Mouse (Mus musculus): Measurements from ENCODE around the gene Tnfrsf18. TPM values are rescaled to one million over a fixed set of nuclear protein-coding genes. Genes with fewer than 3 reads are reported as not detected.
A peak's percentile ranks its signal among the peaks of the same experiment; 100 is the strongest.

The Tnfrsf18 gene
- polyA plus RNA-seq (2012): not detected in 2 replicates

DNA sequence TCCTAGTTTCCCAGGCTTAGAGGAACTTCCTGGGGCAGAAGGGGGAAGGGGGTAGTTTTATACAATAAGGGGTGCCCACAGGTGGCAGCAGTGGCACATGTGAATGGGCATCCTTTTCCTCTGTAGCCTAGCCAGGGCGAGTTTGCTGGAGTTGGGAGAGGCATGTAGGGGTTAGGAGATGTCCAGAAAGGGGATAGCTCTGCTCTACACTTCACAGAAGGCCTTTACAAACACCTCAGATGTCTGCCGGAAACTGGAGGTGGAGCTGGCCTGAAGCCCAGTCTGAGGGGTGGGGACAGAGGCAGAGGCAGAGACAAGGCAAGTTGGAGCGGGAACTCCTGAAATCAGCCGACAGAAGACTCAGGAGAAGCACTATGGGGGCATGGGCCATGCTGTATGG lies at the start of gene Tnfrsf18:
Gene Tnfrsf18, plus strand, starts transcription at position 152 of the 400 bp plus-strand sequence.
- peaks cover 4% of the 10 kb centered on the region for H3K4me1 ChIP-seq (ENCODE audit: control insufficient read depth)
- no peak for TF ChIP-seq TAL1 (IDR thresholded peaks at IDR 0.05; ENCODE audit: low read length)
- no peak for TF ChIP-seq GATA1 (IDR thresholded peaks at IDR 0.05; ENCODE audit: low read length)
- H3K27me3 ChIP-seq (ENCODE audit: control insufficient read depth): no peaks in the 10 kb centered on the region
- H3K4me3 ChIP-seq (replicated peaks): no peak within 1 kb of the TSS
- no peaks in the 10 kb centered on the region for H3K36me3 ChIP-seq (ENCODE audit: control insufficient read depth)
- H3K9me3 ChIP-seq (ENCODE audit: control insufficient read depth, low read length): no peaks in the 10 kb centered on the region

DNA sequence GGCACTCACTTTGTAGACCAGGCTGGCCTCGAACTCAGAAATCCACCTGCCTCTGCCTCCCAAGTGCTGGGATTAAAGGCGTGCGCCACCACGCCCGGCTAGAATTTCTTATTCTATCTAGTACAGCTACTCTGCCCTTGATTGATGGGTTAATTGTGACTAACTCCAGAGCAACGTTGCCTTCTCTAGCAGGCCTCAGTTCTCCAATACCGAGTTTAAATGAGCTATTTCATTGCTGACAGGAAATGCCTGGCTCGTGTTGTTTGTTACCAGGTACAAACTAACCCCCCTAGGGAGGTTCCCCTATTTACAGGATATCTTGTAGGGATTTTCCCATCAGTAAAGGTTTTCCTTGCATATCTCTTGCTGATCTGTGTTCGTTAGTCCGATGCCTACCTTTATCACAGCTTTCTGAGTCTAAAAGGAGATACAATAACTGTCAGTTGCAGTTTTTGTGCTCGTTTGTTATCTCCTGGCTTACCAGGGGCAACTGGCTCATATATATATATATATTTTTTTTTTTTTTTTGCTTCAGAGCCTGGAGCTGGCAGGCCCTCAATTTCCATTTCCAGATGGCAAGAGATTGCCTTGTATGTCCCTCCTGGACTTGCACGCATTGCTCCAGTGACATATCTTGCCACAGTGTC lies 44.4 kb upstream of the Tnfrsf18 start:
- no peaks in the 10 kb centered on the region for H3K27me3 ChIP-seq (ENCODE audit: control insufficient read depth)
- TF ChIP-seq TAL1 (IDR thresholded peaks at IDR 0.05; ENCODE audit: low read length) (no peak), GATA1 (IDR thresholded peaks at IDR 0.05; ENCODE audit: low read length) (no peak)
- no peak overlapping the region for H3K4me3 ChIP-seq (replicated peaks)
- H3K4me1 ChIP-seq (ENCODE audit: control insufficient read depth): peaks cover 8% of the 10 kb centered on the region
- no peaks in the 10 kb centered on the region for H3K36me3 ChIP-seq (ENCODE audit: control insufficient read depth)
- no peaks in the 10 kb centered on the region for H3K9me3 ChIP-seq (ENCODE audit: control insufficient read depth, low read length)

DNA sequence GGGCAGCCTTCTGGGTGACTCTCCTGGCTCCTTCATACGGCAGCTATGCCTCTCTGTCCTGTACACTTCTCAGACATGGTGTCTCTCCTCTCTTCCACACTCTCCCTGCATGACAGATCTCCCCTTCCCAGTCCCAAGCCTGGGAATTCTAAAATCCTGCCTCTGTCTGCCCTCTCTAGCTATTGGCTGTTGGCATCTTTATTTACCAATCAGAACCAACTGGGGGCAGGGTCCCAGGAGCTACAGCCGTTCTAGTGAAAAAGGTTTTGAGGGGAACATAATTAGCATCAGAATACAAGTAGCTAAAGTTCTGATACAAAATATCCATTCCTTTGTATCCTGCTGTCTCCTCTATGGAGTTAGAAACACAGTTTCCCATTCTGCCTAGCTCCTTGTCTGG lies 42.2 kb upstream of the Tnfrsf18 start:
- no peaks in the 10 kb centered on the region for H3K9me3 ChIP-seq (ENCODE audit: control insufficient read depth, low read length)
- no peaks in the 10 kb centered on the region for H3K36me3 ChIP-seq (ENCODE audit: control insufficient read depth)
- H3K4me3 ChIP-seq (replicated peaks): no peak overlapping the region
- H3K4me1 ChIP-seq (ENCODE audit: control insufficient read depth): peaks cover 22% of the 10 kb centered on the region
- TF ChIP-seq TAL1 (IDR thresholded peaks at IDR 0.05; ENCODE audit: low read length) (no peak), GATA1 (IDR thresholded peaks at IDR 0.05; ENCODE audit: low read length) (no peak)
- no peaks in the 10 kb centered on the region for H3K27me3 ChIP-seq (ENCODE audit: control insufficient read depth)

DNA sequence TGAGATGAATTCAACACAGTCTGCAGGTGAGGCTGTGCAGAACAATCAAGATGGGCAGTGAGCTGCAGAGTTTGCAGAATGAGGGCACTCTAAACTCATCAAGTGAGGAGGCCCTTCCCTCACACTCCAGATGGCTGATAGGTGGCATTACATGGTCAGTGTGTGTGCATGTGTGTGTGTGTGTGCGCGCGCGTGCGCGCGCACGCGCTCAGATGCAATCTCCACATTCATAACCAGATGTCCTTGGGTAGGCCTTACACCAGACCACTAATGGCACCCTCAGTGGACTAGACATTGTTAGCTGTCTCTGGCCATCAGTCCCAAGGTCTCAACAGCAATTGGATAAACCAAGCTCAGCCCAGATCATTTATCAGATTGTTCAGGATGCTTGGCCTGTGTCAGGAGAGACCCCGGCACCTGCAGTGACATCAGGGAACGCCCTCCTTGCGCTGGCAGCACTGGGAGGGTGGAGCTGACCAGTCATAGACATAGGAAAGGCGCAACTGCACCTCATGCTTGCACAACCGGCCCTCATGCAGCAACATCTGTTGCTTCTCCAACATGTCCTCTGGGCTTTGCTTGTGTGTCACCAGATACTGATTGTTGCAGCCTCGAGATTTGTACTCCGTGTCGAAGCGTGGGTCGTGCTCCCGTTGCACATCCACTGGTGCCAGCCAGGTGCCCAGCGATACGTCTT lies 34.6 kb upstream of the Tnfrsf18 start:
- TF ChIP-seq GATA1 (IDR thresholded peaks at IDR 0.05; ENCODE audit: low read length): no peak
- H3K4me3 ChIP-seq (replicated peaks): peak overlapping the region; percentile 78
- H3K36me3 ChIP-seq (ENCODE audit: control insufficient read depth): peaks cover 17% of the 10 kb centered on the region
- H3K9me3 ChIP-seq (ENCODE audit: control insufficient read depth, low read length): no peaks in the 10 kb centered on the region
- H3K27me3 ChIP-seq (ENCODE audit: control insufficient read depth): no peaks in the 10 kb centered on the region
- H3K4me1 ChIP-seq (ENCODE audit: control insufficient read depth): peaks cover 71% of the 10 kb centered on the region

DNA sequence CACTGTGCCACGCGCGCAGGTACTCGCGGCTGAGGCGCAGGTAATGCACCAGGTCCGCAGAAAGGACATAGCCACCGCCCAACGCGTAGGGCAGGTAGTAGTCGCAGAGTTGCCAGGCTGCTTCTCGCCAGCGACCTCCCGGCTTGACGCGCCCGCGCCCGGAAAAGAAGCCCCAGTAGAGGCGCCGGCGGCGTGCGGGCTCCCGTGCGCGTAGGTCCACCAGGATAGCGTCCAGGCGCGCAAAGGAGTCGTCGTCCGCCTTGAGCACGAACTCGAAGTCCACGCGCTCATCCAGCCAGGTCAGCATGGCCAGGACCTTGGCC lies 34.1 kb upstream of the Tnfrsf18 start:
- no peaks in the 10 kb centered on the region for H3K9me3 ChIP-seq (ENCODE audit: control insufficient read depth, low read length)
- TF ChIP-seq TAL1 (IDR thresholded peaks at IDR 0.05; ENCODE audit: low read length): no peak
- TF ChIP-seq GATA1 (IDR thresholded peaks at IDR 0.05; ENCODE audit: low read length): no peak
- H3K27me3 ChIP-seq (ENCODE audit: control insufficient read depth): no peaks in the 10 kb centered on the region
- peaks cover 73% of the 10 kb centered on the region for H3K4me1 ChIP-seq (ENCODE audit: control insufficient read depth)
- H3K36me3 ChIP-seq (ENCODE audit: control insufficient read depth): peaks cover 22% of the 10 kb centered on the region
- peak overlapping the region; percentile 78 for H3K4me3 ChIP-seq (replicated peaks)

DNA sequence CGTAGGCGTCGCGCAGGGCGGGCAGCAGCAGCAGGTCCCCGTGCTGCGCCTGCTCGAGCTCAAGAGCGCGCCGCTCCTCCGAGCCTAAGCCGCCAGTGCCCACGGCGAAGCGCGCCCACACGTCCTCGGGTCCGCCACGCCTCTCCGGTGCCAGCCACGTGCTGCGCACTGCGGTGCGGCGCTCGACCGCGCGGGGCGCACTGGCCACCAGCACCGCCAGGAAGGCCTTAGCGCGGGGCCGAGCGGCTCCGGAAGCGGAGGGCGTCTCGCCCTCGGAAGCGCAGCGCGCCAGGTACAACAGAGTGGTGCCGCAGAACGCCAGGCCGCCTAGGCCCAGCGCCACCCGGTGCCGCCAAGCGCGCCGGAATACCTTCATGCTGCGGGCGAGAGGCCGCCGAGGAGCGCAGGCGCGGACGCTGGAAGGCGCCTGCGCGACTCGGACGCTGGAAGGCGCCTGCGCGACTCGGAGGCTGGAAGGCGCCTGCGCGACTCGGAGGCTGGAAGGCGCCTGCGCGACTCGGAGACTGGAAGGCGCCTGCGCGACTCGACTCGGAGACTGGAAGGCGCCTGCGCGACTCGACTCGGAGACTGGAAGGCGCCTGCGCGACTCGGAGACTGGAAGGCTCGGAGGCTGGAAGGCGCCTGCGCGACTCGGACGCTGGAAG lies 33.6 kb upstream of the Tnfrsf18 start, which contains the start of the genes B3galt6 and Sdf4:
Gene B3galt6, minus strand, starts transcription at position 409 of the 665 bp plus-strand sequence.
Gene Sdf4, plus strand, starts transcription at position 632 of the 665 bp plus-strand sequence.
- Histone ChIP-seq H3K4me3 (replicated peaks) (peak within 1 kb of the TSS; percentile 78), H3K36me3 (ENCODE audit: control insufficient read depth) (peaks cover 27% of the 10 kb centered on the region), H3K9me3 (ENCODE audit: control insufficient read depth, low read length) (no peaks in the 10 kb centered on the region), H3K4me1 (ENCODE audit: control insufficient read depth) (peaks cover 73% of the 10 kb centered on the region), H3K27me3 (ENCODE audit: control insufficient read depth) (no peaks in the 10 kb centered on the region)
- TF ChIP-seq TAL1 (IDR thresholded peaks at IDR 0.05; ENCODE audit: low read length) (no peak), GATA1 (IDR thresholded peaks at IDR 0.05; ENCODE audit: low read length) (no peak)

DNA sequence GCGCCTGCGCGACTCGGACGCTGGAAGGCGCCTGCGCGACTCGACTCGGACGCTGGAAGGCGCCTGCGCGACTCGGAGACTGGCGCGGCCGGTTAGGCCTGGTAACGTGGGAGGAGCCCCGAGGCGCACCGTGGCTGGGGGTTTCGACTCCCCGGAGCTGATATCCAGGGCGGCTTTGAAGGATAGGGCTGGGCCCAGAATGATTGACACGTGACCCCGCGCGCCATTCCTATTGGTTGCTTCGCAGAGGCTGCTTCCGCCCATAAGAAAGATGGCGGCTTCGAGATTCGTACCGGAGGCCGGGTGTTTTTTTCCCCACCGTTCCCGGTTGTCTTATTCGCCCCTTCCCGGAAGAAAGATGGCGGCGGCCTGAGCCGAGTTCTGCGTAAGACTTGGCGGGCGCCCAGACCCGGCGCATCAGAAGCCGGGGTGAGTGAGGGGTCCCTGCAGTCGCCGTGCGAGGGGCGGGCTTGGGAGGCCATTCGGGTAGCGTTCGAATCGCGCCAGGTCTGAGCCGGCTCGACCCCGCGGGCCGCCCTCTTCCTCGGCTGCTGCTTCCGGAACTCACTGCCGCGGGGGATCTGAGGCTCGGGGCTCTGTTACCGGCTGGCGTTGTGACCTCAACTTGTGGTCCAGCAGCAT lies 32.9 kb upstream of the Tnfrsf18 start:
- H3K36me3 ChIP-seq (ENCODE audit: control insufficient read depth): peaks cover 34% of the 10 kb centered on the region
- H3K4me3 ChIP-seq (replicated peaks): peak overlapping the region; percentile 78
- H3K9me3 ChIP-seq (ENCODE audit: control insufficient read depth, low read length): no peaks in the 10 kb centered on the region
- H3K4me1 ChIP-seq (ENCODE audit: control insufficient read depth): peaks cover 72% of the 10 kb centered on the region
- no peak for TF ChIP-seq TAL1 (IDR thresholded peaks at IDR 0.05; ENCODE audit: low read length)
- no peak for TF ChIP-seq GATA1 (IDR thresholded peaks at IDR 0.05; ENCODE audit: low read length)
- H3K27me3 ChIP-seq (ENCODE audit: control insufficient read depth): no peaks in the 10 kb centered on the region

DNA sequence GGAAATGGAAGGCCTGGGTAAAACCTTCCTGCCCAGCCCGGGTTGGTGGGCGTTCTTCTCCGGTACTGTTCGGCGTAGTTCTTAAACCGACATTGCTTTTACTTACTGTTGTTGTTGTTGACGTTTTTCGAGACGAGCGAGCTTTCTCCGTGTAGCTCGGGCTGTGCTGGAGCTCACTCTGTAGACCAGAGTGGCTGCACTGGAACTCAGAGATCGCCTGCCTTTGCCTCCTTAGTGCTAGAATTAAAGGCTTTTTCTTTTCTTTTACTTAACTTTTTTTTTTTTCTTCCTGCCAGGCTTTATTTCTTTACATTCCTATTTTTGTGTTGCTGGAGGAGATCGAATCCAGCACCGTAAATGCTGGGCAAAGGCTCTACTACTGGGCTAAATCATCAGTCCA lies 32.4 kb upstream of the Tnfrsf18 start:
- TF ChIP-seq GATA1 (IDR thresholded peaks at IDR 0.05; ENCODE audit: low read length) (no peak), TAL1 (IDR thresholded peaks at IDR 0.05; ENCODE audit: low read length) (no peak)
- Histone ChIP-seq H3K4me3 (replicated peaks) (peak overlapping the region; percentile 78), H3K27me3 (ENCODE audit: control insufficient read depth) (no peaks in the 10 kb centered on the region), H3K4me1 (ENCODE audit: control insufficient read depth) (peaks cover 67% of the 10 kb centered on the region), H3K36me3 (ENCODE audit: control insufficient read depth) (peaks cover 40% of the 10 kb centered on the region), H3K9me3 (ENCODE audit: control insufficient read depth, low read length) (no peaks in the 10 kb centered on the region)

DNA sequence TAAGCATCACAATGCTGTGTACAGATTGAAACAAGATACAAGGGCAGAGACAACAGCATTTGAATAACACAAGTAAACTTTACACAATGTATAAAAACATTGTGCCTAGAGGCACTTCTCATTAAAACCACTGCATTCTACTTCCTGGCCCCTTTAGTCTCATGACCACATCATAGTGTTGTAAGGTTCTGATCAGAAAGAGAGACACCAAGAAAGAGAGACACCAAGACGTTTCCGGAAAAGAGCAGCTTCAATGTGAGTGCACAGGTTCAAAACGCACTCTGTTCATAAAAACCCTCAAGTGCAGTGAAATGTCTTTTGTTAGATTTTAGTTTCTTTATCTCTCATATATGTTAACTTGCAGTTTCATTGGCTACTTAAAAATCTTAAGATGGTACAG lies 21.9 kb upstream of the Tnfrsf18 start:
- Histone ChIP-seq H3K4me1 (ENCODE audit: control insufficient read depth) (no peaks in the 10 kb centered on the region), H3K9me3 (ENCODE audit: control insufficient read depth, low read length) (no peaks in the 10 kb centered on the region), H3K36me3 (ENCODE audit: control insufficient read depth) (peaks cover 93% of the 10 kb centered on the region), H3K4me3 (replicated peaks) (no peak overlapping the region), H3K27me3 (ENCODE audit: control insufficient read depth) (no peaks in the 10 kb centered on the region)
- TF ChIP-seq GATA1 (IDR thresholded peaks at IDR 0.05; ENCODE audit: low read length): no peak
- TF ChIP-seq TAL1 (IDR thresholded peaks at IDR 0.05; ENCODE audit: low read length): no peak

Measured in erythroblast, embryonic 14.5 days (primary cell).